Mouse (Mus musculus): ENCODE measurements at regions not wholly inside any gene's neighbourhood (a gene's known extent, or its start where the extent isn't known, plus 50 kb on each side); places are given as distances from the start of the nearest gene placed in this dataset.

DNA sequence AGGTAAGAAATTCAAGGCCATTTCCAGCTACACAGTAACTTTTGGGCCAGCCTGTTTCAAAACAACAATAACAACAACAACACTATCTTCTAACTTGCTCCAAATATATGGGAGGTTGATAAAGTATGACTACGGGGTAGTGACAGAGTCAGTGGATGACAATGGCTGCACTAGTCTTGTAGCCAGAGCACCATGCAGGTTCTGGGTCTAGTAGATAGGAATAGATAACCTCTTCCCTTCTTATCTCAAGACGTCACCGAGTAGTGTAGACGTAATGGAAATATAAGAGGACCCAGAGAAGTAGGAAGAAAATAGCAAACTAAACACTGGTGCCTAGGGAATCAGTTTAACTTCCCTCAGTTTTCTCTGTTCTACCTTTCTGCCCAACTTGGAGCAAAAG is 88.8 kb upstream of the Tmem161b start:
- in situ Hi-C loops (cut with MboI, MseI) = no loop called here

- in situ Hi-C loops (cut with MboI, MseI) = loop anchor here (10.0 kb wide), 1 partner anchor 124 kb away; no protein-coding TSS in a partner anchor
Measured at GRCm38 (mm10) chr13:84140835-84141234, 81.3 kb upstream of the Tmem161b start.

- in situ Hi-C loops (cut with MboI, MseI) = no loop called here
Measured at GRCm38 (mm10) chr13:84151300-84151699, 70.8 kb upstream of the Tmem161b start.

GRCm38 (mm10) chr13:84152712-84153111 is 69.4 kb upstream of the Tmem161b start:
- in situ Hi-C loops (cut with MboI, MseI) = no loop called here

- in situ Hi-C loops (cut with MboI, MseI) = no loop called here
Measured at GRCm38 (mm10) chr13:84153743-84154142, 68.4 kb upstream of the Tmem161b start.
